Comparison of ENCODE assay signal across 8 mouse cellular contexts in the genomic region with DNA sequence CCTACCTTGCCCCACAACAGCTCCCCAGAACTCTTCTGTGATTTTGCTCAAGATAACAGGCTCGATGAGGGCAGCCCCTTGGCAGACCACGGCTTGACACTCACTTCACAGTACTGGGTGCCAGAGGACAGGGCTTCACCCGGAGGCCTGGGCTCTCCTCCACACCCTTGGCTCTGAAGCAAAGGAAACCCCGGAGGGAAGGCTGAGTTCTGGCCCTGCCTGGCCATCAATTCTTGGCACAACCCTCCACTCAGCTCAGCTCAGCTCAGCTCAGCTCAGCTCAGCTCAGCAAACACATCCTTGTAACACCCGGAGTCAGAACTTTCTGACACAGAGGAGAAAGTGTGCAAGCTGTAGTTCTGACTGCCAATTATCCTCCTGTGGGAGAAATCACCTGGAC. TPM values are rescaled to one million over a fixed set of nuclear protein-coding genes. Genes with fewer than 3 reads are reported as not detected.
DNase-seq lines count a peak whose midpoint lies in the region; ATAC-seq lines count a peak whose summit lies in the region.

No protein-coding gene starts in this region.

- H3K4me2 ChIP-seq in forebrain, embryonic 12.5 days: peak overlapping the region; percentile 21; the same call in 1 of the 2 replicates
- H3K4me2 ChIP-seq in lung, embryonic 15.5 days: 0 out of 2 replicates have a peak overlapping the region, but pooled peaks have one; percentile 3

- no peaks in the 10 kb centered on the region for H3K9me3 ChIP-seq in forebrain, embryonic 12.5 days
- H3K9me3 ChIP-seq in lung, embryonic 15.5 days: no peaks in the 10 kb centered on the region

- H3K4me3 ChIP-seq in forebrain, embryonic 12.5 days (replicated peaks): no peak overlapping the region
- no peak overlapping the region for H3K4me3 ChIP-seq in lung, embryonic 15.5 days

- no peaks in the 10 kb centered on the region for H3K27me3 ChIP-seq in forebrain, embryonic 12.5 days
- no peaks in the 10 kb centered on the region for H3K27me3 ChIP-seq in lung, embryonic 15.5 days

- H3K36me3 ChIP-seq in forebrain, embryonic 12.5 days (replicated peaks): 0 out of 2 replicates have a peak, but pooled peaks cover 3% of the 10 kb centered on the region
- no peaks in the 10 kb centered on the region for H3K36me3 ChIP-seq in lung, embryonic 15.5 days

- 0 out of 2 replicates have a peak overlapping the region, but pooled peaks have one; percentile 4 for H3K9ac ChIP-seq in forebrain, embryonic 12.5 days
- no peak overlapping the region for H3K9ac ChIP-seq in lung, embryonic 15.5 days

- ATAC-seq in forebrain, embryonic 12.5 days (ENCODE audit: low FRiP score): no peak
- peak; percentile 60; the same call in 1 of the 2 replicates for ATAC-seq in lung, embryonic 15.5 days (ENCODE audit: borderline replicate concordance, extremely low read depth, low FRiP score, low TSS enrichment)

- peak overlapping the region; percentile 83 for H3K27ac ChIP-seq in forebrain, embryonic 12.5 days
- peak overlapping the region; percentile 72 for H3K27ac ChIP-seq in lung, embryonic 15.5 days

- peaks cover 80% of the 10 kb centered on the region for H3K4me1 ChIP-seq in forebrain, embryonic 12.5 days
- peaks cover 94% of the 10 kb centered on the region for H3K4me1 ChIP-seq in lung, embryonic 15.5 days

- WGBS in forebrain, embryonic 12.5 days: 68% methylated on average over 5 of the region's 5 CpGs
- WGBS in lung, embryonic 15.5 days: 13% methylated on average over 5 of the region's 5 CpGs

- intact Hi-C loops in heart, postnatal 10 days (cut with DNase I): no loop called here
- intact Hi-C loops in left cerebral cortex, postnatal 10 days (cut with DNase I): no loop called here

- DNase-seq in kidney, adult 9 months: peak; percentile 50
- no peak for DNase-seq in kidney, adult 11 months
- peak; percentile 81 to 82 for DNase-seq in heart, postnatal 10 days
- peak; percentile 75 for DNase-seq in testis, postnatal 14 days (ENCODE audit: low spot score)
- no peak for DNase-seq in natural killer cell, adult 2 months (ENCODE audit: low spot score in 2 of 2)
- no peak for DNase-seq in left cerebral cortex, postnatal 10 days (ENCODE audit: extremely low spot score in 1 of 2, low spot score in 2 of 2)

RNA-seq across cellular contexts. Expression of a gene that starts 30.3 kb away (rescaled TPM):
- polyA plus RNA-seq in forebrain, embryonic 12.5 days (2016; fragmentation: Nextera tagmentation; extraction: Ambion mirVana): 26.0 and 27.0 TPM in 2 replicates
- total RNA-seq in heart, postnatal 10 days (2021): 100 to 1,000 TPM; 112 to 125 TPM
- 28.7 and 30.5 TPM in 2 replicates for polyA plus RNA-seq in lung, embryonic 15.5 days (2015; fragmentation: Nextera tagmentation; extraction: Ambion mirVana)
- total RNA-seq in left cerebral cortex, postnatal 10 days (2021): 100 to 1,000 TPM; 131 to 146 TPM

Comparison
In these comparisons a context has a peak if more than half of its experiments do, and no peak if none do; other contexts are left out.
1. DNase-seq: peak in kidney, adult 9 months (single experiment), heart, postnatal 10 days (2 of 2) and testis, postnatal 14 days (single experiment); none in kidney, adult 11 months (single experiment), natural killer cell, adult 2 months (0 of 2) and left cerebral cortex, postnatal 10 days (0 of 2).